Mouse (Mus musculus) thymus, postnatal 25 days (tissue): ENCODE data around the gene Cd3g.

Source experiments
- DNase-seq: peaks from one replicate; pipeline ENCODE4 v3.0.0; 2022

Cd3g gene

GRCm38 (mm10) chr9:44980242-44980641, at the start of gene Cd3g:
Cd3g (minus strand) TSS chr9:44980431.
- DNase-seq: peak; percentile 92

DNA sequence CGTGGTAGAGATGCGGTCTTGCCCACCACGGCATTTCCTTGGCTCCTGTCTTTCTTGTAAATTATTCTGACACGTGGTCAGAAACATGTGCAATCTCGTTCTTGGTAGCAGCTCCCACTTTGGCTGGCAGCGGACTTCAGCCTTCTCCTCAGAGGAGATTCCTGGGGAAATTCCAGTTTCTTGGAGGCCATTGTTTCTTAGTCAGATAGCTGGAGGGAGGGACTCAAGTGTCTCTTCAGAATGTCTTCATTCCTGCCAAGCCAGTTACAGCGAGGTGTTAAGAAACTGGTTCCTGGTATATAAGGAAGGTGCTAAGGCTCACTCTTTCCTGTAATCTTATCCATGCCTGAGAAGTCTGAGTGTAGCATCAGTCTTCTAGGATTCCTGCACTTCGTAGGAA, 47.1 kb upstream of the Cd3g start:
- DNase-seq: no peak

DNA sequence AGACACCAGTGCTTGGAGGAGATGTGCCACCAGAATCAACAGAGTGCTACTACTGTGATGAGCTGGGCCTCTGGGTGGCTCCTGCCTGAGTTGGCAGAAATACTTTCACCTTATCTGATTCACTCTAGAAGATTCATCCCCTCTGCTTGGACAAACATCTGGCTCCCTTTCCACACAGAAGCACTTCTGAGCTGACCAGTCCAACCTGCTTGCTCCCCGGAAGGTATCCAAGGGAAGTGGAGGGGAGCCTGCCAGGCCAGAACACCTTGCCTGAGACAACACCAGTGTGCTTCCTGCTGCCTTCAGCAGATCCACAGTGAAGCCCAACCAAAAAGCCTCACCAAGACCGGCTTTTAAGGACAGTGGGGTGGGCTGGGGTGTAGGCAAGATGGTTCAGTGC, 44.0 kb upstream of the Cd3g start:
- DNase-seq: no peak

DNA sequence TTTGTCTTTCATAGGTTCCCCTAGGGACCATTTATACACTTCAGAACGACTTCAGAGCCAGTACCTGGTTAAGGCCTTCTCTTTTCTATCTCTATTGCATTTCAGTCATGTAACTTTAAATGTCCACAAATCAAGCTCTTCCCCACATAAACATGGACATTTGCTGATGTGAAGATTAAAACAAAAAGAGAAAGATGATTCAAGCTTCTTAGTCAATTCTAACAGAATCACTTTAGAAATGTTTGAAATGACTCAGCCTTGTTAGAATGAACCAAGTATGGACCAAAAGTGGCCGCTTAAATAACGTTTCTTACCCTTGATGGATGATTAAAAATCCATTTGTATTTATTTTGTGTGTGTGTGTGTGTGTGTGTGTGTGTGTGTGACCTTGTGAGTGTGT, 43.4 kb upstream of the Cd3g start:
- no peak for DNase-seq

- peak; percentile 81 for DNase-seq
Observed at GRCm38 (mm10) chr9:45022800-45023199, 42.6 kb upstream of the Cd3g start.

DNA sequence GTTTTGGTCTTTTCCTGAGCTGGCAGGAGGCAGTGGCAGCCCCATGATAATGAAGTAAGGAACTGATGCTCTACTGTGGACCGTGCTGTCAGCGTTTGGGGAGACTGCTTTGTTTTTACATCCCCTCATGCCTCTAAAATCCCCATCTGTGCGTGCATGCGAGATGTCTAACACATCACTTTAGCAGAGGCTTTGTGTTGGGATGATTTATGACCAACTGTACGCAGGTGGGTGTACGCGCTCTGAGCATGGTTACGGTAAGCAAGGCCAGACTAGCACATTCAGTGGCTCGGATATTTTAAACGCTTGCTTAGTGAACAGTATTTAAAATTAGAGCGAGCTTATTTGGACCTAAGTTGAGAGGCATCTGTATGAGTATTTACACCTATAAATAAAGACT, 37.8 kb upstream of the Cd3g start:
- no peak for DNase-seq

DNA sequence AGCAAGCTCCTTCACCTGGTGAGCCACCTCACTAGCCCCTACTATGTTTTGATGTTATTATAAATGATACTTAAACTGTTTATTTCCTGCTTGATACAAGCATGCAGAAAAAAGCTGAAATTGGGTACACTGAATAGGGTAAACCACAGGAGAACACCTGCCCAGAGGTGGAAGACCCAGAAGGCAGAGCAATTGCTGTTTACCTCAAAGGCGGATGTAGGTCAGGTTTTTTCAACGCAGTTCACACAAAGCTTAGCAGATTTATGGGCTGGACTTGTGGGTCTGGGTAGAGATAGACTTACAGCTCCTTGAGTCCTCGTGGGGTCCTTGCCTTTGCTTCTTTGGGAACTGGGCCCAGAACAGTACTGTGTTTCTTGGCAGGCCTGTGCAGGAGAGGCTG, 35.6 kb upstream of the Cd3g start:
- peak; percentile 59 for DNase-seq

GRCm38 (mm10) chr9:45014879-45015278, 34.6 kb upstream of the Cd3g start:
- DNase-seq: peak; percentile 52

- DNase-seq: peak; percentile 49
Observed at GRCm38 (mm10) chr9:45011291-45011690, 31.1 kb upstream of the Cd3g start.

DNA sequence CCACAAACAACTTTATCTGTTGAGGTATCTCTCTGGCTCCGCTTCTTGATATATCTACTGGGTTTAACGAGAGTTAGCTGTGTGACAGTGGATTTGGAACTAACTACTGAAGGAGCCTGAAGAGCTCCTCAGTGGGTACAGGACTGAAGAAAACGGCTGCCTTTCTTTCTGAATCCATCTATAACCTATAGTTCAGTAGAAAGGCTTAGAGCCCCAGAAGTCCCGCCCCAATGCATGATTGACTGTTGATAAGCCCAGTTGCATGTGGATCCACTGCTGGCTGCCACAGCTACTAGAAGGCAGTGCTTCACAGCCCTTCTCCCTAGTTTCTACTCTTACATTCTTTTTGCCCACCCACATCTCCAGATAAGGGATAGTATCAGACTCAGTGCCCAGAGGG, 30.2 kb upstream of the Cd3g start:
- DNase-seq: peak; percentile 81

DNA sequence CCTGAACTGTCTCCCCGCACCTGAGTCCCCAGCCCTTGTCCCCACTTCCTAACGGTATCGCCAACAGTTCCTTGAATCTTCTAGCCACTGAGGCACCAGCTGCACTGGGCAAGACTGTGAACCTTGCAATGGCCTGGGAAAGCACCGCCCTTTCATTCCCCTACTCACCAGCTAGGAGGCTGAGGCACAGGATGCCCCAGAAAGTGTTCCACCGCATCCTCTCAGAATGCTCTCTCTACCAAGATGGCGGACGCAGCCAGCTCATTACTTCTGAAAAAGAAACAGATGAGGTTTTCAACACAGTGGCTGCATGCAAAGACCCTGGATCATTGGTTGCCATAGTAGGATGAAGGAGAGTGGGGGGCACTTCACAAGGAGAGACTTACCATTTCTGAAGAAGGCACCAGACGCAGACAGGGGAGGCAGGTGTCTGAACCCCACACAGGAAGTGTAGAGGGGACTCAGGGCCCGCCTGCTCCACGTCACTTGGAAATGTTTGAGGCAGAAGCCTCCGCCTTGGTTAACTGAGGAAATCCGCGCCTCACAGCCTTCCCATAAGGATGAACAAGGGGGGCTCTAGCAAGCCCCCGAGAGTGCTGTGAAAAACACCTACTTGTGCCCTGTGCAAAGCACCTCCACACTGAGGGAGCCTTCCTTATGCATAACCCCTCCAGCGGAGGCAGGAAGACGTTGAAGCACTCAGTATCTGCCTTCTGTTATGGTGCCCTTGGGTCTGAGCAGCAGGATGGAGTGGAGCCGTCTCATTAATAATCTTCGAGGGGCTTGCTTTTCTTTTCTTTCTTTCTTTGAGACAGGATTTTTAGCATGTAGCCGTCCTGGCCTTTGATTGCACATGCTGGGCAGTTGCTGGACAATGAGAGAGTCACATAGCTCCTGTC, 29.2 kb upstream of the Cd3g start, which contains the start of gene Cd3e:
Cd3e (minus strand) TSS at position 448 of the 899 bp plus-strand sequence.
- DNase-seq: peak; percentile 87

DNA sequence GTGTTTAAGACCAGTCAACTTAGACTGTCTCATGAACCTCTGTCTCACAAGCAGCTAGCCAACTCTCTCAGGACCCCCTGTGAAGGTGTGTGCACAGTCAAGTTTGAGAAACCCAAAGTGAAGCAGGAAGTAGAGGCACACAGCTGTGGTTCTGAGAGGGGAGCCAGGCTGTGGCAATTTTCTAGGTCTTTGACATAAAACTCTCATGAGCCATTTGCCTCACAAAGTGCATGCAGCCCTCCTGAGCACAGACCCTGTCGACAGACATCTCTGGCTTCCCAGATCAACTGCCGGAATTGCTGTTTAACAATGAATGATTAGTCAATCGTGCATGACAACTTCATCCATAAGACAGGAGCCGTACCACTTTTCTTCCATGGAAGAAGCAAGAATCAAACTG, 28.1 kb upstream of the Cd3g start:
- peak; percentile 76 for DNase-seq

DNA sequence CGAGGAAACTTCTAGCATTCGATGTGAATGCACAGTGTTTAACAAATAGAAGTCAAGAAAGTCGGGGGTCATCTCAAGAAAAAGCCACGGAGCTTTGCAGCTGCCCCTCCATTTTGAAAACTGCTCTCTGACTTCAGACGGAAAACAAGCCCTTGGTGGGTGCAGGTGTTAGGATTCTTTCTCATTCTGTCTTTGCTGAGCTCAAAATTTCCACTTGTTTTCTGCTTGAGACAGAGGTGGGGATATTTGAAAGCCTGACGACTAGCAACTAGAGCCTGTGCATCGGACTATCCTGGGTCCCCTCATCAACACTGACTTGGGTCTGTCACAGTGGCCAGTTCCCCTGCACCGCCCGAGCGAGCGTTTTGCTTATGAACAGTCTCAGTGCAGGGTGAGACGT, 27.2 kb upstream of the Cd3g start:
- peak; percentile 53 for DNase-seq

GRCm38 (mm10) chr9:45000249-45000648, 20.0 kb upstream of the Cd3g start:
- DNase-seq: no peak

DNA sequence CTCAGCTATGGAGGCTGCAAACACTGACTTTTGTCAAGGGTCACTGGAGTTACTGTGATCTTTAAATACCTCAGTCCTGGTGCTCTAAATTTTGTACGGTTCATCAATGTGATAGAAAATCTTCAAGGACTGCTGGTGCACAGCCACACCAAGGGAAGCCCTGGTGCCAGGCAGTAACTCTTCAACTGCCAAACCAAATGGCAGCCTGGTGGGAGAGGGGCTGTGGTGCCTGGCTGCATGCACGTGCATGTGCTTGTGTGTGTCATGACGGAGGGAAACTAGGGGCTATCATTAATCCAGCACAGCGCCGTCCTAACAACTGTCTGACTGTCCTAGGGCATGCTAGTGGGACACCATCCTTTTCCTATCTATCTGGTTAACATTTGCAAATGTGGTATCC, 19.5 kb upstream of the Cd3g start:
- DNase-seq: no peak

GRCm38 (mm10) chr9:44999171-44999570, 18.9 kb upstream of the Cd3g start:
- DNase-seq: peak; percentile 56

- DNase-seq: peak; percentile 60
Observed at GRCm38 (mm10) chr9:44998138-44998537, 17.9 kb upstream of the Cd3g start.

GRCm38 (mm10) chr9:44996590-44996989, 16.4 kb upstream of the Cd3g start:
- peak; percentile 67 for DNase-seq

DNA sequence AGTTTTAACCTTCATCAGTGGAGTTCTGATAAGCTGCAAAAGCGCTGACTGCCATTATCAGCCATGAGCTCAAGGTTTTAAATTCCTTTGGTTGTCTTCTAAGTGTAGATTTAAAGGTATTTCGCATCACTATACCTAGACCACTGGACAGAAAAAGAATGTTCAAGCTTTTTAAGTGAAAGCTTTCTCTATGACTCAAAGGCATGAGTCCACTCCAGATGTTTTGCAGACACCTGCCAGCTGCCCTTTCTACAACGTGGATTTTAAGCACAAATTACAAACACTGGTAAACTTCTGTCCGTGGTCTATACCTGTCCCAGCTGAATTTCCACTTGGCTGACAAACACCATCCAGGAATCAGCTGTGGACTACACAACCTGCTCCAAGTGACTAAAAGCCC, 14.7 kb upstream of the Cd3g start:
- no peak for DNase-seq

DNA sequence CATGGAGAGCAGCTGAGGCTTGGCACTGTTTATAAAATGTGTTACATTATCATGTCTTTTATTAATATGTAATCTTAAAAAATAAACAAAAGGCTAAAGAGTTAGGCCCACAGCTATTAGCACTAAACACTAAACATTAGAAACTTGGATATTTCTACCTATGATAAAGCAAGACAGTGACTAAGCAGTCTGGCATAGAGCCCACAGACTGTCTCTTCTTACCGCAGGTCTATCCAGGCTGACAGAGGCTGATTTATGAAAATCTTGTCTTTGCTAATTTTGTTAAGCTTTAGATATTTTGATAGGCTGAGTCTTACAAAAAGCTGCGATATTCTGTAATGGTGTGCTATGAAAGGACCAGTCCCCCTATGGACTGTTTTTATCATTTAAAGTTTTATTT, 13.0 kb upstream of the Cd3g start:
- no peak for DNase-seq

- DNase-seq: no peak
Observed at GRCm38 (mm10) chr9:44992271-44992670, 12.0 kb upstream of the Cd3g start.

GRCm38 (mm10) chr9:44991821-44992220, 11.6 kb upstream of the Cd3g start:
- DNase-seq: no peak

DNA sequence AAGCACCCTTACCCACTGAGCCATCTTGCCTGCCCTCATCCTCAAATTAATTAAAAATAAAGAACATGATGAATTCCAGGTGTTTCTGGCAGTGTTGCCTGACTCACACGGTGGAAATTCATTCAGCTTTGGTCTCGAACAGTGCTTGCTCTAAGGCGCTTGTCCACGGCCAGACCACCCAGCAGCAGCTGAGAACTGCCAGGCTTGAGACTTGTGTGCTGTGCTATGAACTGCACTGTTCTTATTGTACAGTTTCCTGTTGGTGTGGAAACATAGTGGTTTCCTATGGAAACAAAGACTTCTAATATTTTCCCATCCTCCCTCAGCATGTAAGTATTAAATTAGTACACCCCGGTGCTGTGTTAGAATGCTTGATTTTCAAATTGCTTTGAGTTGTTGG, 6.7 kb upstream of the Cd3g start:
- peak; percentile 47 for DNase-seq

- peak; percentile 87 for DNase-seq
Observed at GRCm38 (mm10) chr9:44986242-44986781, 6.1 kb upstream of the Cd3g start.
